Mouse (Mus musculus) right cerebral cortex, postnatal 25 days (tissue): ENCODE measurements at regions not wholly inside any gene's neighbourhood (a gene's known extent, or its start where the extent isn't known, plus 50 kb on each side); places are given as distances from the start of the nearest gene placed in this dataset.

Source experiments
- DNase-seq: peaks from one replicate; pipeline ENCODE4 v3.0.0; 2022

DNA sequence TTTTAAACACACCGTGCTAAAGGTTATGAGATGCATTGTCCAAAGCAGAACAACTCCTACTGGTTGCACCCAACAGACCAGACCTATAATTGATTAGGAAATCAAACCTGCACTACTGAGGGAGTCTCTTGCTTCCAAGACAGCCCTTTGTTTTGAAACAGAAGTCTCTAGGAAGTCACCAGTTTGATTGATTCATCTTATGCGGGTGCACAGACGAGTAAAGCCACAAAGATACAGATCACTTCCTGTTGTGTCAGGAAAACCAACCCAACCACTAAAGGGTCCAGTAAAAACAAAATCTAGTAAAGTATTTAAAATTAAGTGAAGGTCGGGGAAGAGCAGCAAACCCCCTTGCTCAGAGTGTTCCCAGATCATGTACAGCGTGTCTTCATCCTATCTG lies 58.3 kb upstream of the N6amt1 start:
- no peak for DNase-seq

DNA sequence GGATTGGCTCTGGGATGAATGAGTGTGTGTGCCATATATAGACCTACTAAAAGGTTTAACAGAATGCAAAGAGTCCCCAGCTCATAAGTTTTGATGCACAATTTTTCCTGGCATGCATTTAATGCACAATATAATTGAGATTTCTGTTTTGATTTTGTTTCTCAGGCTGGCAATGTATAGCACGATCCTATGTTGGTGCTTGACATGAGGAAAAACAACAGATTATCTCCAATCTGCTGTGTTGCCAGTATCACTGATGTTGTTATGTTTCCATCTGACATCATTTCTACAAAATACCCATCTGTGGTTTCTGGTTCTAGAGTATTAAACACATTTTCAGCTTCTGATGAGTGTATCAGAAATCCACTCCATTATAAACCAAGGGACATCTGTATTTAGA lies 61.2 kb upstream of the N6amt1 start:
- DNase-seq: no peak

DNA sequence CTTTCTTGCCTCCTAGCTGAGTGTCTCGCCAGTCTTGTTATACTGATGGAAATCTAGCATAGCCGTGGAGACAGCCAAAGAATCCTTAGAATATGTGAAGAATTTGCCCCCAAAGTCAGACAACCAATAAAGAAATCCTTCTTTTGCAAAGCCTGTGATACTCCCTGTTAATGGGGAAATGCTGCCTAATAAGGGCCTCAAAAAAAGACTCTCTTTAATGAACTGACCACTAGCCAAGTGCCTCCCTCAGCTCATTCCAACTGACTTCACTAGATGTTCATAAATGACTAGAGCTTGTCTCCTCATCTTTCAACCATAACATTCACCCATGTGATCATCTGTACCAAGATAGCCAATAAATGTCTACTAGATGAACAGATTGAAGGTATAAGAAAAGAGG lies 62.3 kb upstream of the N6amt1 start:
- no peak for DNase-seq

DNA sequence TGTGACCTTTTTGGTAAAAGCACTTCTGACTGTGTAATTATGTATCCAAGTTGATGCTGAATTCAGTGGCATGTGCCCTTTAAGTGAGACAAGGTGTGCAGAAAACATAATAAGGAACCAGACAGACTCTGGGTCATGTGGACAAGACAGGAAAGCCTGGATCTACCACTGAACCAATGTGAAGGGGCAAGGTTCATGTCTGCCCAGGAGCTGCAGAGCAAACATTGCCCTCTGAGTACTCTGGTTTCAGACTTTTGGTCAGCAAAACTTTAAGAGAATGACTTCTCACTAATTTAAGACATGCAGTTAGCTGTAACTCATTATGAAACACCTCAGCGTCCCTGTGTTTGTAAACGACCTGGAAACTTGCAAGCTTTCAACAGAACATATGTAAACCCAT lies 68.3 kb upstream of the N6amt1 start:
- DNase-seq: no peak

DNA sequence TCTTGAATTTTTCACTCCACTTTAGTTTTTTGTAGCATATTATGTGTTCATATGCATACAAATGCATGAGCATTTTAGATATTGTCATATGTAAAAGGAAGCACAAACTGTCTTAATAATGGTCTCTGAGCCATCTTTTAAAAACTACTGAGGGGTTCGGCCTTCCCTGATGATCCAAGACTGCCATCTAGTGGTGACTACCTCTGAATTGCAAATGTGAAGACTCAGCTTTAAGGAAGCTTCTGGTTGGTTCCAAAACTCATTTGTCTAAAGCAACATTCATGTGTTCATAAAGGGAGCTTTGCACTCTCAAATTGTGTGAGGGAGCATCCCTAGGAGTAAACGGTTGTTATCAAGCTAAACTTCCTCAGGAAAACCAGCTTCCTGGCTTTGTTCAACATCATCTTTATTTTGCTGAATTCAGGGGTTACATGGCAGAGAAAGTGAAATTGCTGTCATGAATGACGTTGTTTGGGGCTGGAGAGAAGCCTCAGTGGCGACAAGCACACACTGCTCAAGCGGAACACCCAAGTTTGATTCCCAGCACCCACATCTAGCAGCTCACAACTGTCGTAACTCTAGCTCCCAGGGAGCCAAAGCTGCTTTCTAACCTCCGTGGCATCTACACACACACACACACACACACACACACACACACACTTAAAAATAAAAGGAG lies 69.0 kb upstream of the N6amt1 start:
- DNase-seq: no peak

DNA sequence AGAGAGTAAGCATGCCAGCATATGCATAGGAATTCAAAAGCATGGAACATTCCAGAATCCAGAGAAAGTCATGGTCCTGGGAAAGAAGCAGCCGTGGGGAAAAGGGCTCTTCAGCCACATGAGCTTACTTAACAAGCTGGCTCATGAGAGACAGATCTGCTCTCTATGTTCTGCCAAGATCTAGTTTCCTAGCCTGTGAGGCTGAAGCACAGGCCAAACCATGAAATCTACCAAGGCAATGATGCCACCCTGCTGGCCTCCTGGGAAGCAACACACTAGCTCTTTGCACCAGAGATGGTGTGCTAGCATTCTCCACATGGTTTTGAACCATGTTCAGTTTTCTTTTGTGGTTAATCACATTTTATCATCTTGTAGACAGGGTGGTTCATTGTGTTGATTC lies 75.5 kb upstream of the N6amt1 start:
- no peak for DNase-seq

DNA sequence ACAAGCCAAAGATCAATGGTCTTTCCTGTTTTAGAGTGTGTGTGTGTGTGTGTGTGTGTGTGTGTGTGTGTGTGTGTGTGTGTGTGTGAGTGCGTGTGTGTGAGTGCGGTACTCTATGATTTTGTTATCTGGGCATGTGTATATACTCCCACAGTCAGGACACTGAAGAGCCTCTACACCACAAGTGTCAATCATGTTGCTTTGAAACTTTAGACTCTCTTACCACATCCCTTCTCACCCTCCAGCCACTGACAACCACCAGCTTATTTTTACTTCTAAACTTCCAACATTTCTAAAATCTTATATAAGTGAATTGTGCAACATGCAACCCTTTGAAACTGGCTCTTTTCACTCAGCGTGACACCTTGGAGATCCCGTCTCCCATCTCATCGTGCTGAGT lies 81.6 kb upstream of the N6amt1 start:
- DNase-seq: no peak

DNA sequence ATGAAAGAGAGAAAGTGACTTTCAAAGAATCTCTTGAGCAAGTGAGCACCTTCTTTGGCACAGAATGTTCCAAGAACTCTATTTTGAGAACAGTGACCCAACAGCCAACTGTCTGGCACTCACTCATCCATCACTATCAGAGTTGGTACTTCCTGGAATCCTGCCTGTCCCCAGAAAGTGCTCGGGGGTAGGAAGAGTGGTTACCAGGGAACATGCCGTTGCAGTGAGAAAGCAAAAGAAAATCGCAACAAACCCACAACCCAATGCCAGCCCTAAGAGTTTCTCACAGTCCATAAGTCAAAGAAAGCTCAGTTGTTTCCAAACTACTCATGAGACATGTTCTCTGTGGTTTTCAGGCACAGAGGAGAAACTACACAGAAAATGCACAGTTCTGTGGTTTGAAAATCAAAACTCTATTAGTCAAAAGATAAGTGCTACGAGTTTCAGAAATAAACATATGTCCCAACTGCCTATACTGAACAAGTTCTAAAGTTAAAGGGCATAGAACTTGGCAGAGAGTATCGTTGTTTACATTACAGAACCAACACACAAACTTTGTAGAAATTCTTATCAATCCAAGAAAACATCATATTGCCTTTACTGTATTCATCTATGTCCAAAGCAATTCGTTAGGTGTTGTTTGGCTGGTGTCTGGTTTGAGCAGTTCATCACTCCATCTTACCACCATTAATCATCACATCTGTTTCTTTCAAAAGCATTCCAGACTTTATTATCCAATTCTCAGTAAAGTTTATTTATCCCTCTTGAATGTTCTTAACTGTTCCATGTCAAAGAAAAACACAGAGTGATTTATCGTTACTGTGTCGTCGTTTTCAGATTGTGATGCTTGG lies 85.8 kb upstream of the N6amt1 start:
- no peak for DNase-seq

DNA sequence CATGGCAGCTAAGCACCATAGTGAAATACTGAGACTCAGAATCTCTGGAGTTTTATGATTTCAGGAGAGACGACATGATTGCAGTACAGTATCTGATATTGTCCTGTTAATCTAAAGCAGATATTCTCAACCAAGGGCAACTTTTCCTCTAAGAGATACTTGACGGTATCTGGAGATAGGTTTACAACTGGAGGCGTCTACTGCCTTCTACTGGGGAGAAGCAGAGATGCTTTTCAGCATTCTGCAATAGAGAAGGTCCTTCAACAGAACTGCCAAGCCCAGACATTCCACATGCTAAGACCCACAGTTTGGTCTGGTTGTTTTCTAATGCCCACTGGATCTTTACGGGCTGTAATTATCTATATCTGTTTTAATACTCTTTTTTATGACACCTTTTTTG lies 86.5 kb upstream of the N6amt1 start:
- no peak for DNase-seq

DNA sequence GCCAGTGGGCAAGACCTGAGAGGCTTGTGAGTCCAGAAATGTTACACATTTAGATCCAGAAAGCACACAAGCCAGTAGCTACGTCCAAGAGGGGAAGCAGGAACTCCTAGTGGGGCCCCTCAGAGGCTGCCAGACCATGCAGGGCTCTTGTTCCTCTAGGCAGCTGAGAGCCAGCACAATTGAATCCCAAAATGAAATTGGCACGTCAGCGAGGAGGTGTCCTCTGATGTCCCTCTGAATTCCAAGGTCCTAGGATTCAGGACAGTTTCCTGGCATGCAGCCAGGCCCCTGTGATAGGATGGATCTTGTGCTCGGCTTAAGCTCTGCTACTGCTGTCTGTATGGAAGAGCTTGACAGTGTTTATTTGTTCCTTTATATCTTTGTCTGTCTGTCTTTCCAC lies 90.4 kb upstream of the N6amt1 start:
- no peak for DNase-seq

DNA sequence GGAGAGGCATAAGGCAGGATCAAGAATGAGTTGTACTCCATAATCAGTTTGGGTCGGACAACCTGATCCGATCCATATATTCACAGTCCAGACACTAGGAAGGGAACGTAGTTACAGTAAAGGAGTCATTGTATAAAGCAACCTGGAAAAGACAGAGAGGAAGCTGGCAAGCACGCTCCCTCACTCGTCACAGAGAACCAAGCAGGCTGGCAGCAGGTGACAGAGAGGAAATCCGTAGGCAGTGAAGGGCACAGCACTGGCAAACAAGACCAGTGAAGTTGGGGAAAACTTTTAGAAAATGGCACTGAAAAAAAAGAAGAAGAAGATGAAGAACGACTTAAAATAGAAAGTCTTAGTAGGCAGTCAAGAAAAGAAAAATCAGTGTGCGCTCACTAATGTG lies 90.9 kb upstream of the N6amt1 start:
- DNase-seq: no peak

DNA sequence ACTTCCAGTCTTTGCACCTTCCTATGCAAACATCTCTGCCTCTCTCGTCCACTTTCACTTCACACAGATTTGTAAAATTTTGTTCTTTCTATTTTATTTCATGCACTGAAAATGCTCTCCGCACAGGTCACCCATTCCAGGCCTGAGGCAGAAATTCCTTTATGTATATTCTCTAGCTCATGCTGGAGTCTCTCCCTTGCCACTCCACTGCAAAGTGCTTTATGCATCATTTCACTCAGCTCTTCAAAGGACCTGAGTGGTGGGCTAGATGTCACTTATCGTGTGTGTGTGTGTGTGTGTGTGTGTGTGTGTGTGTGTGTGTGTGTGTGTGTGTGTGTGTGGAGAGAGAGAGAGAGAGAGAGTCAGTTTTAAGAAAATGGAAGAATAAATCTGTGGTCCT lies 91.5 kb upstream of the N6amt1 start:
- no peak for DNase-seq

DNA sequence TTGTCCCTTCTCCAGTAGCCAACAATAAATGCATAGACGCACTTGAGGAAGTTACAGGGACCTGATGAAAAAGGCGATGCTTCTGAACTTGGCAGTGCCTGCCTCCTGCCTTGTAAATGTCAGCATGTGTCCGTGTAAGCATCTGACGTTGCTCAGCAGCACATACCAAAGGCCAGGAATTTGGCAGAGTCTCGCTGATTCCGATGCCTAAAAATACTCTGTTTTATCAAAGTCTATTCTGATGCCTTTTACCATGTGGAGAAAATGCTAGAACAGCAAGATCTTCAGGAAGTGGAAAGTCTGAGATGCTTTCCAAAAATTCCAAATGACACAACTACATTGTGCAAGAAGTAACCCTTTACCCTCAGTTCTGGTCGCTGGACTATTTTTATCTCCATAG lies 92.5 kb upstream of the N6amt1 start:
- no peak for DNase-seq

DNA sequence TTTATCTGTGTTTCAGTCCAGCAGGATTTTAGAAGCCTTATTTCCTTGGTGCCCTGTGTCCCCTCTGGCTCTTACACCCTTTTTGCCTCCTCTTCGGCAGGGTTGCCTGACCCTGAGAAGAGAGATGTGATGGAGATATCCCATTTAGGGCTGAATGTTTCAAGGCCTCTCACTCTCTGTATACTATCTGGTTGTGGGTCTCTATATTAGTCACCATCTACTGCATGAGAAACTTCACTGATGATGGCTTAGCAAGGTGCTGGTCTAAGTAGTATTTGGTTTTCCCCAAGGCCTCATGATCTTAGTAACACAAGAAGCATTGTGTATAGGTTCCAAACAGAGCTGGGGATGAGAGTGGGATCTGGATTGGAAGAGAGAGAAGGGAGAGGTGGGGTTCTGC lies 99.2 kb upstream of the N6amt1 start:
- DNase-seq: no peak

DNA sequence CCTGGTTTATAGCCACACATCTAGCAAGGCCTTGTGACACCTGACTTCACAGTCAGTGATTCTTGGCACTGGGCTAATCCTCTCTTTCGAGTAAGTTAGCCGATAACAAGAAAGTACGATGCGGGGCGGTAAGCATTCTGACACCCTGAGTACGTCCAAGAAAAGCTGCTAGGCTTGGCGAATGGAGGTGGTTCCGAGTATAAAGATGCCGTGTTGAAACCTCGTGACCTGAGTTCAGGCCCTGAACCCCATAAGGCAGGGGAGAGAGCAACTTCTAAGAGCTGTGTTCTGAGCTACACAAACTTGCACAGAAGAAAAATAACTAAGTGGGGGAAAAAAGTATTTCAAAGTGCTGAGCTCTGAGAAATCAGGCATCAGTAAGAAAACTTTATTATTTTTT lies 103.5 kb upstream of the N6amt1 start:
- no peak for DNase-seq

DNA sequence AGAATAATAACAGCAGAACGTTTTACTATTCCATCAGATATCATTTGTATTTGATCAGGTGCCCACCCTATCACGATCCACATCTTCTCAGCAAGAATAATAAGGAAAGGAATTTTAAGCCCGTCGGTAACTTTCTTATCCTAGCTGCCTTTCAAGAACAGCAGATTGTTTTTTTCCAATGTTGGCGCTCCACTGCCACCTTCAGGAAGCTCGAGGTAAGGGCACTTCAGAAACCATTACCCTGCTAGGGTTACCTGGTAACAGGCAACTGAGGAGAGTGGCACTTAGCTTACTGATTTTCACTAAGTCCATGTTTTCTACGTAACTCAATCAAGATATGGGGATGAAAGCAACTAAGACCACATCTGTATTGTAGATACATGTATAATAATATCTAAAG lies 104.1 kb upstream of the N6amt1 start:
- no peak for DNase-seq

DNA sequence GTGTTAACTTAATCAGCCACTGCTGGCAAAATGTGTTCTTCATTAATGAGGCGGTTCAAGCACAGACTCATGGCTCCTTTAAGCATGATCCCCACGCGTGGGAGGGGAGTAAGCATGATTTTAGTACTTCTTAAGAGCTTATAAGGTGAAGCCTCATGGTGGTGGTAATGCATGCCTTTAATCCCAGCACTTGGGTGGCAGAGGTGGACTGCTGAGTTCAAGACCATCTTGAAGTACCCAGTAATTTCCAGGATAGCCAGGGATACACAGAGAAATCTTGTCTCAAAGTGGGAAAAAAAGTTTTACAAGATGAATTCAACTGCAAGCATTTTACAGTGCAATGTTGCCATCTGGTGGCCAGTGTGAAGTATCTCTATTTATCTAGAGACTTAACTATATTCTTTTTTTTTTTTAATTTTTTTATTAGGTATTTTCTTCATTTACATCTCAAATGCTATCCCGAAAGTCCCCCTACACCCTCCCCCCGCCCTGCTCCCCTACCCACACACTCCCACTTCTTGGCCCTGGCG lies 105.4 kb upstream of the N6amt1 start:
- peak; percentile 35 for DNase-seq

DNA sequence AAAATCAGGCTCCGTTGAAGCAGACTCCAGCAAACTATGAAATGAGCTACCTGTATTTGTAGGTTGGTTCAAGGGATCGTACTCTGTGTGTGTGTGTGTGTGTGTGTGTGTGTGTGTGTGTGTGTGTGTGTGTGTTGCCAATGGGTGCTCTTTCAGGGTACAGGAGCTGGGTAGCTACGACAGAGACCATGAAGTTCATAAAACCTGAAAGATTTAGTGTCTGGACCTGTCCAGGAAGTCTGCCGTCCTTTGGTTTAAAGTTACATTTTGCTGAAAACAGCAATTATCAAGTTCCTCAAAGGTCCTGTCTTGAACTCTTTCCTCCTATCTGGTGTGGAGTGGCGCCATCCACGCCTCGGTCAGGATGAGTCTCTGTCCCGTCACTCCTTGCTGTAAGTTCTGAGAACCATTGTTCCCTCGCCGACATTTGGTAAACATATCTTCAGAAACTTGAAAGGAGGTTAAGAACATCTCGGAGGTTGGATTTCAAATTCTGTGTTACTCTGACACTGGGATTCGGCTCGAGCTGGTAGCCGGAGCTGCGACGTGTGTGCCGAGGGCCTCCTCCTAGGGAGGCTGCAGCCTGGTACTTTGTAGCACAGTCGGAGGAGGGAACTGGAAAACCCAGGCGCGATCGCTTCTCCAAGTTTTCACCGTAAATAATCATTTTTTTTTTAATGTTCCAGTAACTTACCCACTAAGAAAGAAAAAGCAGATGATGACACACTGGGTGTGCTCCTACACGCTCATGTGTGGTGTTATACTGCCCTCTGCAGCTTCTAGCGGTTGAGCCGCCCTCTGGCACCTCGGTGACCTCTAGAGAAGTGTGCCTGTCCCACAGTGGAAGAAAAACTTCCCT lies 107.8 kb upstream of the N6amt1 start:
- DNase-seq: peak; percentile 26

DNA sequence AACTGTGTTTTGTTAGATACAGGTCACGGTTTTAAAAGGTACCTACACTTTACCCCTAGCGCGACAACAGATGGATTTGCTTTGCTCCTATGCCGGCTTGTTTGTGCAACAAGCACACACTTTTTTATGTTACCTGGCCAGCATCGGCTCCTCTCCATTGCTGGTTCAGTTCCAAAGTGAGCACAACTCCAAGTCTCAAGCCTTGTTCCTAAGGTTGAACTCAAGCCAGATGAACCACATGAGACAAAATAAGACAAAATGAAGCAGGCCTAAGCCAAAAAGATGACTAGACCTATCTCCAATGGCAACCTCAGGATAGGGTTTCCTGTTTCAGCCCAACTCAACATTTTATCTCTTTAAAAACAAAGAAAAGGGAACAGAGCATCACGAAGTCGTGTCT lies 108.5 kb upstream of the N6amt1 start:
- no peak for DNase-seq

DNA sequence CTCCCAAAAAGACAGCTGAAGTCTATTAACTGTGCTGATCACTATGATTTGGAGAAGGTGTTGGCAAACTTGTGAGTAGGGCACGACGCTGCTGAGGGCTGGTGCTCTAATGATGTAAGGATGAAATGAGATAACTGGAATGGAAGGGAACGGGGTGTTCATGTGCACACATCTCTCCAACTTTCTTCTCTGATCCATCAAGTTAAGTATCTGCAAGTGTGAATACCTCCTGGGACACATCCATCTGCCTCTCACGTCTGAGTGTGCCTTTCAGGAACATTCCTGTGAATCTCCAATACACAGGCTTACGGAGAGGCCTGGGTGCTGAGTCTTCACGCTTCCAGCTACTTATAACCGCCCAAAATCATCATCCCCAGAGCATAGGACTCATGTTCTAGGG lies 112.0 kb upstream of the N6amt1 start:
- DNase-seq: no peak

DNA sequence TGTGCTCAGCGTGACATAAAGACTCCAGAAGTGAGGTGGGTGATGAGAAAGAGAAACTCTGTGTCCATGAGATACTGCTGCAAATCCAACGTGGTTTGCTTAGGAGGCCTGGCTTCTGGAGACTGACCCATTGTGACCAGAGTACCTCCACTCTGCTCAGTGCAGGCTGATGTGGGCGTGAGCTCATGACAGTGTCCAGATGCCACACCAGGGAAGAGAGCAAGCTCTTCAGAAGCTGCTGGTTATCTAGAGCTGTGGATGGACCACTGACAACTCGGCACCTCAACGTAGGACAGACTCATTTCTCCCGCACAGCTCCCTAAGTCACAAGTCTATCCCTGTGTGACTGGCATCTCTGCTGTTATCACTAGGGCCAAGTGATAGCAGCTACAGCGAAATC lies 114.9 kb upstream of the N6amt1 start:
- no peak for DNase-seq

DNA sequence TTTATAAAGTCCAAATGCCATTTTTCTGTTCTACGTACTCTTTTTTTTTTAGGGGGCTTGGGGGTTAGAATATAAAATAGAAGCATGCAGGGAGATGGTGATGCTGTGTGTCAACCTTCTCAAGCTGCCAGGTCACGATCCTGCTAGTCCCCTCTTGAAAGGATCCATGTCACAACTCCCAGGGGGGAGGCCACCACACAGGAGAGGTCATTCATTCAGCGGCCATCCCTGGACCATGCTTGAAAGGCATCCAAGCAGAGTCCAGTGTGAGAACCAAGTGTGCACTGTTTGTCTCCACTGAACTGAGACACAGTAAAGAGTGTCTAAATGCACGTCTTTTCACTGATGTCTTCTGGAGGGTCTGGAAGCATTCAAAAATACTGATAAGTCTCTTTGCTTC lies 119.8 kb upstream of the N6amt1 start:
- no peak for DNase-seq

DNA sequence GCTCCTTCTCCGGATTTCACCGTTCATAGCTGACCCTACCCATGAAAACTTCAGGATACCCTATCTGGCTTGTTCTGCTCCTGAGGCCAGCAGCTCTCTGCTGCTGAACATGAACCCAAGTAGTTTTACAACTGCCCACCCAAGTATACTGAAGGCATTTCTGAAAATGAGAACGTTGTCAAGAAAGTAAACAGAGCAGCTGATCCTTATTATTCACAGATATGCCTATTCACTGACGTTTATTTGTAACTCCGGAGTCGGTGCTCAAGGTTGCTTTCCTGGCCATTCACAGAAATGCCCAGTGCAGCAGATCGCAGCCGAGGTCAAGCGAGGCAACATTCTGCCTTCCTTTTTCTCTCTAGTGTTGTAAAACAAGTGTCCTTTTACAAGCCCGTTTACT lies 128.4 kb upstream of the N6amt1 start:
- no peak for DNase-seq

DNA sequence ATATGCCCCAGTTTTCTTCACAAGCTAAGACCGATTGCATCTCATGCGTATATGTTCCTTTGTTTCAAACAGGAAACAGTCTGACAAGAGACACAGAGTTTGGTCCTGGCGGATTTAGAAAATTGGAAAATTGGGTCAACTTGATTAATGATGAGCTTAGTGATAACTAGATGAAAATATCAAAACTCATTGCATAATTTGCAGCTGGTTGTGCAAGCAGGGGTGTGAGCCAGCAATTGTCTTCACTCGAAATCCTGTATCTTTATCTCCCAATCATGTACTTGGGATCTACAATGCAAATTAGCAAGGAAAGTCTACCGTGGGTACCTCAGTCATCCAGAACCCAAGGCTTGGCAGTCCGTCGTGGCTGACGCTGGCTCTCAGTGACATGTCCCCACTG lies 128.9 kb upstream of the N6amt1 start:
- DNase-seq: no peak
